Mouse (Mus musculus): ENCODE measurements around the gene Brsk2.
A peak's percentile ranks its signal among the peaks of the same experiment; 100 is the strongest.

The Brsk2 gene

DNA sequence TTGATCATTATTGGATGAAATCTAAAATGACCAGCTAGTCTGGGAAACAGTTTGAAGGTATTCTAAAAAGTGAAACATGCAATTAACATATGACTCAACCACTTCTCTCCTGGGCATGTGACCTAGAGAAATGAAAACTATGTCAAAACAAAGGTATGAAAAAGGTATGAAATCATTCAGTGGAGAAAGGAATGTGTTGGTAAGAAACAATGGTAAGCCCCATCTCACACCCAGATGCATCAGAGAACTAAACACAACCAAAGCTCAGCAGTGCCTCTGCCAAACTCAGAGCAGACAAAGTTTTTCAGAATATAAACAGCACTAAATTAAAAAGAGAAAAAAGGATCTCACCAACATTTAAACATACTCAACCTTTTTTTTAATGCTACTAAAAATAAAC is 80.5 kb downstream of the Brsk2 start:
- DNase-seq (ENCODE audit: low spot score): no peak

DNA sequence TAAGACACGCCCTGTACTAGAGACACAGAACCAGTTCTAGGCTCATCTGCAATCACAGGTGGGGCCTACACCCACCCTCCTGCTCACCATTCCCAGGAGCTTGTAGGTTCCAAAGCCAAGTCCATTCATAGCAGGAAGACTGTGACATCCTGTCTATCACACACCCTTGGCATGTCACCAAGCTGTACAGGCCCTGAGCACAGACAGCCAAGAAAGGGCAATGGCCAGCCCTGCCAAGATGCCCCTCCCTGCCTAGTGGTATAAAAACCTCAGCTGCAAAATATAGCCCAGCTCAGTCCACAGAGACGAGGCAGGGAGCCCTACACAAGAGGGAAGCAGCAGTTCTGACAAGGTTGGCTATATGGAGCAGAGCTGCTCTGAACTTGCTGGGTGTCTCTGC is 84.6 kb downstream of the Brsk2 start:
- no peak for DNase-seq (ENCODE audit: low spot score)

DNA sequence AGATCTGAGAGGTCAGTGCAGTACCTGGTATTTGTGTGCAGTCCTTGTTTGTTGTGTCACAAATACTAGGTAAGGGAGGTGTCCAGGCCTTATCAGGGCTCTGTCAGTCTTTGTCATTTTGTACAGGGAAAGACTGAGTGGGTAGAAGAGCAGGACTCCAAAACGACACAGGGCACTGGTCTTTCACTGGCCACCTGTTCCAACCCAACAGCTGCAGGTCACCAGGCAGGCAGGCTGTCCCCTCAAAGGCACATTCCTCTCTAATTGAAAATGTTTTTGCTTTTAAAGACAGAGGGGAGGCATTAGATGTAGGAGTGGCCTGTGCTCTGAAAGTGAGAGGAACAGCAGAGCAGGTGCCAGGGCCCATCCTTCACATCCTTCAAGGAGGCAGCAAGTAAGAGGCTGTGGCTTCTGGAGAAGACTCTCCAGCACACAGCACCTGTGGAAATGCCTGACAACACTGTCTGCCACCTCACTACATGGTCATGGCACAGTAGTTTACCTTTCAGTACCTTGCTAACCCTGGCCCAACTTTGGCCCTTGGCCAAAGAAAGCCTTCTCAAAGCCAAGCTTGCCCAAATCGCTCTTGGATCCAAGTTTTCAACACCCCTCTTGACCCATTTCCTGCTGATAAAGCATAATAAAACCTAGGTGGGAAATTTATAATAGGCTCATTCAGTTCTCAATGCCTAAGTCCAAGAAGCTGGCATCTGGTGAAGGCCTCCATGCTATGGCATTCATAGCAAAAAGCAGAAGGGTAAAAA is 85.7 kb downstream of the Brsk2 start:
- no peak for DNase-seq (ENCODE audit: low spot score)

DNA sequence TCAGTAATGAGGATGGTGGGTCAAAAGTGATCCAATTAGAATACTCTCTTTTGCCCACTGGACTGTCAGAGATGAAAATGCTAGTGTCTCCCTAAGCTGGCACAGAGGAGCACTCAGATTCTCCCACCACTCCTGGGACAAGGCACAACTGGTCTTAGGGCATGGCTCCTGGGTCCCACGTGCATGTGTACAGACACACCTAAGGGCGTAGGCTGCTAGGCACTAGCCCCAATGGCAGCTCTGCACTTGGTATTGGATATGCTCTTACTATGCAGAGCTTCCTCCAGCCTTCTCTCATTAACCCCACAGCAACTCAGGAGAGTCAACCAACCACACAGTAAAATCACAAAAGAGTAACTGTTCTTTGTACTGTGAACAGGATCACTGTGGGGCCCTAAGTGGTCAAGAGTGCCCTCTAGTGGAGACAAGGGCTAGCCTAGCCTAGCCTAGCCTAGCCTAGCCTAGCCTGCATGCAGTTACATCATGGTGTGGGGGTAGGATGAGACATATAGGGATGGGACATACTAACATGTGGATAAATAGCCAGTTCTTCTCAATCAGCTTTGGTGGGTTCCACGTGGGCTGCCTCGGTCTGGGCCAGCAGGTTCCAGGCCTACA is 88.1 kb downstream of the Brsk2 start:
- DNase-seq (ENCODE audit: low spot score): peak; percentile 11

DNA sequence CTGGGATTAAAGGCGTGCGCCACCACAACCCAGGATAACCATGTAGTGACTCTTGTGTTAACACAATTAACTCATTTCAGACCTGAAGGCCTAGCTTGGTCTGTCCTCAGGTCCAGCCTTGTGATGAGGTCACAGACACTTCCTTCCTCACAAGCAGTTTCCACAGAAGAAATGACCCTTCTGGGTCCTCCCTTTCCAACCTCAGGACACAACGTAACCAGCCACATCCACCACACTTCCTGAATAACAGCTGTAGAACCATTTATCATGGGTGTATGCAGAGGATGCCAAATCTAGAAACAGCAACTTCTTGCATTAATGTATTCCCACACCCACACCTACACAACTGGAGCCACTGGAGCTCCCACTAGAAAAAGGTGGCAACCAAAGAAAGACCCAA is 91.2 kb downstream of the Brsk2 start:
- no peak for DNase-seq (ENCODE audit: low spot score)

DNA sequence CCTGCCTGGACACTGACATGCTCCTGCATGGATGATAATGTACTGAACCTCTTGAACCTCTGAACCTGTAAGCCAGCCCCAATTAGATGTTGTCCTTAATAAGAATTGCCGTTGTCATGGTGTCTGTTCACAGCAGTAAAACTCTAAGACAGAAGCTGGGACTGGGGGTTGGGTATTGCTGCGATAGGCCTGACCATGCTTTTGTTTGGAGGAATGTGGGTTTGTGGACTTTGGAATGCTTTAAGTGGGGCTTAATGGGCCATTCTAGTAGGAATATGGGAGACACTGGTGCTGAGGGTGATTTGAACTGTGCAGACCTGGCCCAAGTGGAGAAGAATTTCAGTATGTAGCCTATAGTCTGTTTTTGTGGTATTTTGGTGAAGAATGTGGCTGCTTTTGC is 95.8 kb downstream of the Brsk2 start:
- peak; percentile 9 for DNase-seq (ENCODE audit: low spot score)

DNA sequence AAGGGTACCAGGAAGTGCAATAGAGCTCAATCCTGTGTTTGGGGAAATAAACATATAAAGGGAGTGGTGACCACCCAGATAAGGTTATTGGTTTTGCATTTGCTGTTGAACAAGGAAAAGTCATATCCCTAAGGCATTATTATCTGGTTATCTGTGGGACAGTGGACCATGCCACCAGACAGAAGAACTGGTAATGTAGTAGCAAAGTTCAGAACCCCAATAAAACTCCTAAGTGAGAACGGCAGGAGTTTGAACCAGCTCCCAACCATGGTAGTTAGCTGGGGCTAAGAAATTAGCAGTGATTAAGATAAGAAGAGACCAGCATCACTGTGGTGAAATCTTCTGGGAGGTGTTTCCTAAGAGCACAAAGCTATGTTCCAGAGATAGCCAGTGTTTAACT is 96.4 kb downstream of the Brsk2 start:
- no peak for DNase-seq (ENCODE audit: low spot score)

DNA sequence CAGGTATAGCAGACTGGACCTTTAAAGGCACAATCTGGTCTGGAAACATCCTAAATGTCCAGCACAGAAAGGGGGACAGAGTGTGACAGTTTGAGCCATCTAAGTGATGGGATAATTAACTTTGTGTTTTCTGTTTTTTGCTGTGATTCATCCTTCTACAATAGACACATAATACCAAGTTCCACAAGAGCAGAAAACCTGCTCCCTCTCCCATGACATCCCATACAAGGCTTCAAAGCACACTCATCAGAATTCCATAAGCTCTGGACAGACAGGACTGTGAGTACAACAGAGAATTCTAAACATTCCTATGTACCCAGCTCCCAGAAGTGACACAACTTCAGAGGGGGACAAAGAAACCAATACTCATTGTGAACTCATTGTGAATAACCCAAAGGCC is 101.0 kb downstream of the Brsk2 start:
- no peak for DNase-seq (ENCODE audit: low spot score)
